Mouse (Mus musculus) spleen, adult 2 months (tissue): ENCODE data around the gene 0610010F05Rik.

ENCODE experiments used
- CTCF ChIP-seq: fragments of 200-500 bp; IDR thresholded peaks from 2 replicates; pipeline ENCODE4 v1.5.1; 2011; ENCODE audit warnings: mild to moderate bottlenecking, inconsistent platforms; ENCODE audit not compliant: insufficient read depth, insufficient read length, insufficient replicate concordance; ENCODE audit errors: extremely low read depth
- POLR2A ChIP-seq: fragments of 200-500 bp; IDR thresholded peaks from 2 replicates; pipeline ENCODE4 v1.6.1; 2011; ENCODE audit warnings: low read depth, low read length, inconsistent platforms

DNA sequence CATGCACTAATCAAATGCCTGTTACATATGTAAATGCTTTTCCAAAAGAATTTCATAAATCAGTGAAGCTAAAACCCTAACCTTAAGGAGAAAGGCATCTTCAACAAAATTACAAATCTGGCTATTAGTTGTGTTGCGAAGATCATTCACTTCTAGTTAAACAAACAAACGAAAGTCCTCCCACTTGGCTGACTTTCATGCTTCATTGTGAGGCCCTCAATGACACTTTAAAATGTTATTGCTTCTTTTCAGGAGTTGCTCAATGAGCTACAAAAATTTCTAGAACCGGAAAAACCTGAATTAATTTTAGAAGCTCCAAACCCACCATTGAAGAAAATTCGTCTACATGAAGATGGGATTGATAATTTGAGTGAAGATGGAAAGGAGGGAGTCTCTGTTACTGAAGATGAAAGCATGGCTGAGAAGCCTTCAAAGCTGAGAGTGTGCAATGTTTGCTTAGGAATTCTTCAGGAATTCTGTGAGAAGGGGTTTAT, 38.9 kb upstream of the 0610010F05Rik start:
- TF ChIP-seq CTCF (no peak), POLR2A (no peak)
